Mouse (Mus musculus) liver, postnatal 0 days (tissue): ENCODE data around the gene Strbp. TPM values are rescaled to one million over a fixed set of nuclear protein-coding genes. Genes with fewer than 3 reads are reported as not detected.
A peak's percentile ranks its signal among the peaks of the same experiment; 100 is the strongest.

Experiments
- ATAC-seq: fragments of 200-750 bp; cut with Nextera tagmentation; 2 replicates; pipeline ENCODE4 v1.8.0; 2017; ENCODE audit warnings: mild to moderate bottlenecking, moderate library complexity
- DNase-seq: peaks from one replicate; pipeline ENCODE4 v3.0.0-alpha.2; 2016
- H3K27ac ChIP-seq: fragments of 300-500 bp; sonication (generic); 2 replicates; pipeline ENCODE4 v1.5.1; 2014; ENCODE audit warnings: antibody characterized with exemption, moderate library complexity, mild to moderate bottlenecking, low read depth
- H3K27me3 ChIP-seq: fragments of 300-500 bp; sonication (generic); 2 replicates; pipeline ENCODE4 v1.6.1; 2014; ENCODE audit warnings: low read length, control low read depth, mixed read lengths; ENCODE audit not compliant: insufficient read depth
- H3K36me3 ChIP-seq: fragments of 300-500 bp; sonication (generic); replicated peaks from 2 replicates; pipeline ENCODE4 v1.6.1; 2014; ENCODE audit warnings: mild to moderate bottlenecking, control low read depth, low read length, moderate library complexity, mixed read lengths; ENCODE audit not compliant: insufficient read depth
- H3K4me1 ChIP-seq: fragments of 300-500 bp; sonication (generic); 2 replicates; pipeline ENCODE4 v1.6.1; 2014; ENCODE audit warnings: antibody characterized with exemption, mild to moderate bottlenecking, control low read depth; ENCODE audit not compliant: insufficient read depth
- H3K4me2 ChIP-seq: fragments of 300-500 bp; sonication (generic); 2 replicates; pipeline ENCODE4 v1.6.1; 2014; ENCODE audit warnings: low read depth, mild to moderate bottlenecking, low read length, moderate library complexity, mixed read lengths
- H3K4me3 ChIP-seq: fragments of 300-500 bp; sonication (generic); 2 replicates; pipeline ENCODE4 v1.5.1; 2014; ENCODE audit warnings: low read depth, low read length
- H3K9ac ChIP-seq: fragments of 300-500 bp; sonication (generic); replicated peaks from 2 replicates; pipeline ENCODE4 v1.6.1; 2014; ENCODE audit warnings: mild to moderate bottlenecking, moderate library complexity
- H3K9me3 ChIP-seq: fragments of 300-500 bp; sonication (generic); 2 replicates; pipeline ENCODE4 v1.6.1; 2016; ENCODE audit warnings: mild to moderate bottlenecking, control low read depth, low read length, mixed read lengths
- CTCF ChIP-seq: sonication (generic); IDR thresholded peaks from 2 replicates; pipeline ENCODE4 v1.5.1; 2016; ENCODE audit warnings: antibody characterized with exemption, low read depth
- EP300 ChIP-seq: IDR thresholded peaks from 2 replicates; pipeline ENCODE4 v1.6.1; 2016; ENCODE audit warnings: antibody characterized with exemption, low read depth, mild to moderate bottlenecking
- WGBS: fragments of 180-500 bp; shearing (Covaris S2); extraction: QIAGEN DNeasy Blood & Tissue Kit; methylation state at CpG from one replicate; pipeline ENCODE4 v1.1.7; 2014; ENCODE audit not compliant: insufficient replicate concordance; 5-methylcytosine and 5-hydroxymethylcytosine counted together
- polyA plus RNA-seq: library from polyadenylated mRNA; unstranded; fragments of >200 nt; fragmentation: Nextera tagmentation; extraction: Ambion mirVana; gene quantifications from 2 replicates; pipeline ENCODE4 v1.2.1, GENCODE M21; 2015

Strbp gene
- polyA plus RNA-seq, 1 experiment from 2014 or later = 14.6 TPM

GRCm38 (mm10) chr2:37744773-37745395, 41.2 kb upstream of the Strbp start:
- H3K4me1 ChIP-seq = no peaks in the 10 kb centered on the region
- H3K4me2 ChIP-seq = no peak overlapping the region
- WGBS = 81% methylated on average over 10 of the region's 10 CpGs

GRCm38 (mm10) chr2:37741806-37742554, 38.3 kb upstream of the Strbp start:
- H3K9me3 ChIP-seq = no peaks in the 10 kb centered on the region
- no peak overlapping the region for H3K27ac ChIP-seq
- TF ChIP-seq EP300 (no peak), CTCF (0 out of 2 replicates have a peak, but pooled peaks have one; percentile 4)
- no peaks in the 10 kb centered on the region for H3K36me3 ChIP-seq
- DNase-seq (peak; percentile 49), ATAC-seq (peak; percentile 65; the same call in 1 of the 2 replicates)
- H3K4me2 ChIP-seq = peak overlapping the region; percentile 26; the same call in 1 of the 2 replicates
- H3K4me3 ChIP-seq = no peak overlapping the region
- no peak overlapping the region for H3K9ac ChIP-seq
- WGBS = 60% methylated on average over 20 of the region's 20 CpGs
- no peaks in the 10 kb centered on the region for H3K4me1 ChIP-seq
- no peaks in the 10 kb centered on the region for H3K27me3 ChIP-seq

More at GRCm38 (mm10) chr2:37744773-37745395, 41.2 kb upstream of the Strbp start:
- Histone ChIP-seq H3K4me3 (no peak overlapping the region), H3K36me3 (no peaks in the 10 kb centered on the region), H3K27ac (no peak overlapping the region), H3K27me3 (no peaks in the 10 kb centered on the region), H3K9ac (no peak overlapping the region), H3K9me3 (no peaks in the 10 kb centered on the region)
- TF ChIP-seq EP300 (no peak), CTCF (no peak)
- ATAC-seq (no peak), DNase-seq (no peak)

- TF ChIP-seq CTCF = no peak
- no peak for TF ChIP-seq EP300
- H3K9ac ChIP-seq = no peak overlapping the region
- 11% methylated on average over 1 of the region's 1 CpGs for WGBS
Observed at GRCm38 (mm10) chr2:37735807-37736188, 32.1 kb upstream of the Strbp start.

GRCm38 (mm10) chr2:37734979-37735806, 31.5 kb upstream of the Strbp start:
- ATAC-seq (no peak), DNase-seq (peak; percentile 29)
- H3K4me3 ChIP-seq = no peak overlapping the region
- H3K36me3 ChIP-seq = no peaks in the 10 kb centered on the region
- no peaks in the 10 kb centered on the region for H3K27me3 ChIP-seq
- H3K4me2 ChIP-seq = peak overlapping the region; percentile 43
- no peak for TF ChIP-seq CTCF
- TF ChIP-seq EP300 = no peak
- no peak overlapping the region for H3K27ac ChIP-seq
- 16% methylated on average over 17 of the region's 17 CpGs for WGBS
- H3K9me3 ChIP-seq = no peaks in the 10 kb centered on the region
- H3K9ac ChIP-seq = no peak overlapping the region
- peaks cover 10% of the 10 kb centered on the region for H3K4me1 ChIP-seq

More at GRCm38 (mm10) chr2:37735807-37736188, 32.1 kb upstream of the Strbp start:
- no peak overlapping the region for H3K4me3 ChIP-seq
- no peaks in the 10 kb centered on the region for H3K36me3 ChIP-seq
- H3K27ac ChIP-seq = no peak overlapping the region
- DNase-seq (no peak), ATAC-seq (no peak)
- no peaks in the 10 kb centered on the region for H3K27me3 ChIP-seq
- H3K4me2 ChIP-seq = peak overlapping the region; percentile 43
- no peaks in the 10 kb centered on the region for H3K9me3 ChIP-seq
- peaks cover 10% of the 10 kb centered on the region for H3K4me1 ChIP-seq

- Histone ChIP-seq H3K27ac (peak overlapping the region; percentile 60), H3K27me3 (no peaks in the 10 kb centered on the region), H3K9ac (no peak overlapping the region), H3K4me3 (no peak overlapping the region), H3K36me3 (no peaks in the 10 kb centered on the region), H3K4me1 (peaks cover 10% of the 10 kb centered on the region), H3K9me3 (no peaks in the 10 kb centered on the region), H3K4me2 (no peak overlapping the region)
- no peak for TF ChIP-seq EP300
- TF ChIP-seq CTCF = no peak
- DNase-seq = no peak
- ATAC-seq = peak; percentile 27; the same call in 1 of the 2 replicates
- 52% methylated on average over 5 of the region's 5 CpGs for WGBS
Observed at GRCm38 (mm10) chr2:37731241-37731801, 27.7 kb upstream of the Strbp start.
